Mouse (Mus musculus): ENCODE measurements around the gene Nxf1. TPM values are rescaled to one million over a fixed set of nuclear protein-coding genes. Genes with fewer than 3 reads are reported as not detected.

The Nxf1 gene
- polyA plus RNA-seq, 1 experiment from 2014 or later, result 324 TPM

Other genes with a start within 250 kb of the Nxf1 start
- not detected for gene Slc22a8, start 165.8 kb upstream of the Nxf1 start, polyA plus RNA-seq (2017; shearing (Covaris generic))
- gene Slc22a6, start 139.0 kb upstream of the Nxf1 start, polyA plus RNA-seq (2017; shearing (Covaris generic)), result not detected
- not detected for gene Chrm1, start 93.3 kb upstream of the Nxf1 start, polyA plus RNA-seq (2017; shearing (Covaris generic))
- 132 TPM for gene Slc3a2, start 33.7 kb upstream of the Nxf1 start, polyA plus RNA-seq (2017; shearing (Covaris generic))
- 88.5 TPM for gene Wdr74, start 21.2 kb upstream of the Nxf1 start, polyA plus RNA-seq (2017; shearing (Covaris generic))
- gene 1700092M07Rik, start 16.4 kb upstream of the Nxf1 start, polyA plus RNA-seq (2017; shearing (Covaris generic)), result 1.1 TPM
- 189 TPM for gene Stx5a, start 15.7 kb upstream of the Nxf1 start, polyA plus RNA-seq (2017; shearing (Covaris generic))
- 107 TPM for gene Tmem223, start 13.9 kb downstream of the Nxf1 start, polyA plus RNA-seq (2017; shearing (Covaris generic))
- 167 TPM for gene Tmem179b, start 17.4 kb downstream of the Nxf1 start, polyA plus RNA-seq (2017; shearing (Covaris generic))
- 6.1 TPM for gene Taf6l, start 29.3 kb downstream of the Nxf1 start, polyA plus RNA-seq (2017; shearing (Covaris generic))
- gene Polr2g, start 41.5 kb downstream of the Nxf1 start, polyA plus RNA-seq (2017; shearing (Covaris generic)), result 172 TPM
- gene Zbtb3, start 45.5 kb downstream of the Nxf1 start, polyA plus RNA-seq (2017; shearing (Covaris generic)), result 4.3 TPM
- 57.9 TPM for gene Ttc9c, start 62.3 kb downstream of the Nxf1 start, polyA plus RNA-seq (2017; shearing (Covaris generic))
- gene Hnrnpul2, start 62.9 kb downstream of the Nxf1 start, polyA plus RNA-seq (2017; shearing (Covaris generic)), result 5.4 TPM
- gene AC129217.1, start 72.7 kb downstream of the Nxf1 start, polyA plus RNA-seq (2017; shearing (Covaris generic)), result not detected
- gene Bscl2, start 80.4 kb downstream of the Nxf1 start, polyA plus RNA-seq (2017; shearing (Covaris generic)), result 112 TPM
- gene Gng3, start 82.1 kb downstream of the Nxf1 start, polyA plus RNA-seq (2017; shearing (Covaris generic)), result 0.45 TPM
- not detected for gene Lrrn4cl, start 93.7 kb downstream of the Nxf1 start, polyA plus RNA-seq (2017; shearing (Covaris generic))
- 165 TPM for gene Ubxn1, start 114.4 kb downstream of the Nxf1 start, polyA plus RNA-seq (2017; shearing (Covaris generic))
- gene Uqcc3, start 123.8 kb downstream of the Nxf1 start, polyA plus RNA-seq (2017; shearing (Covaris generic)), result 82.7 TPM
- 75.6 TPM for gene Lbhd1, start 126.7 kb downstream of the Nxf1 start, polyA plus RNA-seq (2017; shearing (Covaris generic))
- gene Gm49403, start 126.9 kb downstream of the Nxf1 start, polyA plus RNA-seq (2017; shearing (Covaris generic)), result not detected
- gene 1810009A15Rik, start 131.8 kb downstream of the Nxf1 start, polyA plus RNA-seq (2017; shearing (Covaris generic)), result 74.5 TPM
- gene Gm49416, start 131.9 kb downstream of the Nxf1 start, polyA plus RNA-seq (2017; shearing (Covaris generic)), result not detected
- gene Ints5, start 135.9 kb downstream of the Nxf1 start, polyA plus RNA-seq (2017; shearing (Covaris generic)), result 55.6 TPM
- 145 TPM for gene Ganab, start 141.0 kb downstream of the Nxf1 start, polyA plus RNA-seq (2017; shearing (Covaris generic))
- gene B3gat3, start 163.3 kb downstream of the Nxf1 start, polyA plus RNA-seq (2017; shearing (Covaris generic)), result 37.2 TPM
- 11.8 TPM for gene Rom1, start 172.3 kb downstream of the Nxf1 start, polyA plus RNA-seq (2017; shearing (Covaris generic))
- 76.0 TPM for gene Eml3, start 172.5 kb downstream of the Nxf1 start, polyA plus RNA-seq (2017; shearing (Covaris generic))
- 248 TPM for gene Mta2, start 184.8 kb downstream of the Nxf1 start, polyA plus RNA-seq (2017; shearing (Covaris generic))
- gene Tut1, start 196.8 kb downstream of the Nxf1 start, polyA plus RNA-seq (2017; shearing (Covaris generic)), result 55.5 TPM
- gene Eef1g, start 210.0 kb downstream of the Nxf1 start, polyA plus RNA-seq (2017; shearing (Covaris generic)), result 297 TPM
- gene Ahnak, start 232.2 kb downstream of the Nxf1 start, polyA plus RNA-seq (2017; shearing (Covaris generic)), result 137 TPM

Data from inflammation-experienced regulatory T-cells, adult 16 weeks (primary cell).